Mouse (Mus musculus) hindbrain, postnatal 0 days (tissue): ENCODE data around the gene Nfia. TPM values are rescaled to one million over a fixed set of nuclear protein-coding genes. Genes with fewer than 3 reads are reported as not detected.

Experiments used
- ATAC-seq: fragments of 200-750 bp; cut with Nextera tagmentation; 2 replicates; pipeline ENCODE4 v1.8.0; 2017; ENCODE audit warnings: mild to moderate bottlenecking, moderate TSS enrichment, moderate library complexity
- DNase-seq: peaks from one replicate; pipeline ENCODE4 v3.0.0-alpha.2; 2015; ENCODE audit warnings: low spot score
- H3K27ac ChIP-seq: fragments of 300-500 bp; sonication (generic); 2 replicates; pipeline ENCODE4 v1.5.1; 2014; ENCODE audit warnings: mild to moderate bottlenecking
- H3K27me3 ChIP-seq: fragments of 300-500 bp; sonication (generic); 2 replicates; pipeline ENCODE4 v1.6.1; 2014; ENCODE audit warnings: low read length, mixed read lengths; ENCODE audit not compliant: insufficient read depth
- H3K36me3 ChIP-seq: fragments of 300-500 bp; sonication (generic); 2 replicates; pipeline ENCODE4 v1.6.1; 2014; ENCODE audit warnings: low read length, mixed read lengths; ENCODE audit not compliant: insufficient read depth
- H3K4me1 ChIP-seq: fragments of 300-500 bp; sonication (generic); 2 replicates; pipeline ENCODE4 v1.6.1; 2014; ENCODE audit warnings: antibody characterized with exemption, low read length, mixed read lengths; ENCODE audit not compliant: insufficient read depth
- H3K4me2 ChIP-seq: fragments of 300-500 bp; sonication (generic); 2 replicates; pipeline ENCODE4 v1.6.1; 2014; ENCODE audit warnings: low read depth, mild to moderate bottlenecking, low read length, moderate library complexity, mixed read lengths
- H3K4me3 ChIP-seq: fragments of 300-500 bp; sonication (generic); 2 replicates; pipeline ENCODE4 v1.5.1; 2014; ENCODE audit warnings: low read length
- H3K9ac ChIP-seq: fragments of 300-500 bp; sonication (generic); replicated peaks from 2 replicates; pipeline ENCODE4 v1.6.1; 2014; ENCODE audit warnings: mild to moderate bottlenecking, low read length, moderate library complexity, mixed read lengths
- H3K9me3 ChIP-seq: fragments of 300-500 bp; sonication (generic); 2 replicates; pipeline ENCODE4 v1.6.1; 2016; ENCODE audit warnings: low read length, mixed read lengths
- CTCF ChIP-seq: IDR thresholded peaks from 2 replicates; pipeline ENCODE4 v1.5.1; 2016; ENCODE audit warnings: antibody characterized with exemption, control low read depth, low read depth
- WGBS: fragments of 180-500 bp; shearing (Covaris S2); extraction: QIAGEN DNeasy Blood & Tissue Kit; methylation state at CpG from one replicate; pipeline ENCODE4 v1.1.7; 2014; 5-methylcytosine and 5-hydroxymethylcytosine counted together
- polyA plus RNA-seq: library from polyadenylated mRNA; unstranded; fragments of >200 nt; fragmentation: Nextera tagmentation; extraction: Ambion mirVana; gene quantifications from 2 replicates; pipeline ENCODE4 v1.2.1, GENCODE M21; 2015
- total RNA-seq: library from RNA; depleted of rRNA; stranded (reverse); fragments of >200 nt; gene quantifications from 2 replicates; pipeline ENCODE4 v1.2.3, GENCODE M21; 2014

The Nfia gene
- total and polyA plus RNA-seq, 2 experiments from 2014 or later: 71.0 to 97.2 TPM

- H3K36me3 ChIP-seq: no peaks in the 10 kb centered on the region
- DNase-seq (peak; percentile 87), ATAC-seq (peak; percentile 92)
- TF ChIP-seq CTCF: no peak
- peak overlapping the region; percentile 80 for H3K27ac ChIP-seq
- no peak overlapping the region for H3K9ac ChIP-seq
- no peaks in the 10 kb centered on the region for H3K9me3 ChIP-seq
- no peaks in the 10 kb centered on the region for H3K27me3 ChIP-seq
- H3K4me2 ChIP-seq: peak overlapping the region; percentile 45
- H3K4me1 ChIP-seq: peaks cover 24% of the 10 kb centered on the region
- 47% methylated on average over 27 of the region's 27 CpGs for WGBS
- 0 out of 2 replicates have a peak overlapping the region, but pooled peaks have one; percentile 11 for H3K4me3 ChIP-seq
These were observed 138.4 kb downstream of the Nfia start for GRCm38 (mm10) chr4:97910777-97911580.

GRCm38 (mm10) chr4:97911755-97912154 is 139.2 kb downstream of the Nfia start:
- TF ChIP-seq CTCF: no peak
- Histone ChIP-seq H3K9ac (no peak overlapping the region), H3K4me3 (no peak overlapping the region), H3K27ac (peak overlapping the region; percentile 80; the same call in 1 of the 2 replicates), H3K4me2 (no peak overlapping the region), H3K9me3 (no peaks in the 10 kb centered on the region), H3K4me1 (peaks cover 24% of the 10 kb centered on the region), H3K36me3 (no peaks in the 10 kb centered on the region), H3K27me3 (no peaks in the 10 kb centered on the region)
- WGBS: 64% methylated on average over 7 of the region's 7 CpGs
- no peak for ATAC-seq
- no peak for DNase-seq

DNA sequence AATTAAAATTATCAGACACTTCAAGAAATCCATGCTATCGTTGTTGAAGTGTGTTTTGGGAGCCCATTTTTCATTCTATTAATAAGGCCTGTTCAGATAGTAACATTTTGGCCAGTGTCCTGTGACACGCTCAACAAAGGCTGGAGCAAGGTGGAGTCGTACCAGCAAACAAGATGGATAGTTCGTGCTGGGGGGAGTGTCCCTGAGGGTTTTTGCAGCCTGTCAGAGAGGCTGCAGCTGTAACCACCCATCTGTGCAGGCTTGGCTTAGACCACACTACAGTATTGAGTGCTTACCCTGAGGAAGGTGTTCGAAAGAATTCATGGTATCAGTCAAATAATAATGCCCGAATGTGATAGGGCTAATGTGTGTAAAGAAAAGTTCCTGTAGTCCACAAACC is 139.6 kb downstream of the Nfia start:
- ATAC-seq: peak; percentile 57; the same call in 1 of the 2 replicates
- Histone ChIP-seq H3K9me3 (no peaks in the 10 kb centered on the region), H3K36me3 (no peaks in the 10 kb centered on the region), H3K4me1 (peaks cover 24% of the 10 kb centered on the region), H3K4me3 (no peak overlapping the region), H3K27me3 (no peaks in the 10 kb centered on the region), H3K9ac (no peak overlapping the region), H3K27ac (peak overlapping the region; percentile 80; the same call in 1 of the 2 replicates), H3K4me2 (no peak overlapping the region)
- 40% methylated on average over 6 of the region's 6 CpGs for WGBS
- TF ChIP-seq CTCF: no peak
- peak; percentile 64 for DNase-seq

- peak overlapping the region; percentile 80; the same call in 1 of the 2 replicates for H3K27ac ChIP-seq
- no peak overlapping the region for H3K9ac ChIP-seq
- no peaks in the 10 kb centered on the region for H3K27me3 ChIP-seq
- no peaks in the 10 kb centered on the region for H3K36me3 ChIP-seq
- no peak for TF ChIP-seq CTCF
- peaks cover 24% of the 10 kb centered on the region for H3K4me1 ChIP-seq
- no peak overlapping the region for H3K4me3 ChIP-seq
- DNase-seq (no peak), ATAC-seq (no peak)
- no peaks in the 10 kb centered on the region for H3K9me3 ChIP-seq
- 92% methylated on average over 11 of the region's 11 CpGs for WGBS
- no peak overlapping the region for H3K4me2 ChIP-seq
These were observed 140.0 kb downstream of the Nfia start for GRCm38 (mm10) chr4:97912560-97912959.

DNA sequence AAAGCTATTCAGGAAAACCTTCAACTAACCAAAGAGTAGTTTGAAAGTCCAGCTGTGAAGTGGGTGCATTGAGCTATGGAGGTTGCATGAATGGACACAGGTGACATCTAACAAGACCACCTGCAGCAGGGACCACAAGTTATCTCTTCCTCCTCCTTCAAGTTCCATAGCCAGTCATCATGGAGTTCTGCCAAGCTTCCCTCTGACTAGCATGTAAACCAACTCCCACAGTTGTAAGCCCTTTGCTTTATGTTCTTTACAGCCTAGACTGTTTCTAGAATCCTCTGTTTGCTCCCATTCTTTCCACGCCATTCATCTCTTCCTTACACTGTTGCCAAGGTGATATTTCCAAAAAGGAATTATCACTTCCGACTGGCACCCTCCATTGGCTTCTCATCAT is 141.8 kb downstream of the Nfia start:
- H3K9me3 ChIP-seq: no peaks in the 10 kb centered on the region
- H3K36me3 ChIP-seq: no peaks in the 10 kb centered on the region
- H3K4me2 ChIP-seq: no peak overlapping the region
- 54% methylated on average over 2 of the region's 2 CpGs for WGBS
- no peak overlapping the region for H3K9ac ChIP-seq
- TF ChIP-seq CTCF: no peak
- no peak for DNase-seq
- H3K4me3 ChIP-seq: no peak overlapping the region
- H3K27me3 ChIP-seq: no peaks in the 10 kb centered on the region
- no peak for ATAC-seq
- peaks cover 18% of the 10 kb centered on the region for H3K4me1 ChIP-seq
- H3K27ac ChIP-seq: no peak overlapping the region

DNA sequence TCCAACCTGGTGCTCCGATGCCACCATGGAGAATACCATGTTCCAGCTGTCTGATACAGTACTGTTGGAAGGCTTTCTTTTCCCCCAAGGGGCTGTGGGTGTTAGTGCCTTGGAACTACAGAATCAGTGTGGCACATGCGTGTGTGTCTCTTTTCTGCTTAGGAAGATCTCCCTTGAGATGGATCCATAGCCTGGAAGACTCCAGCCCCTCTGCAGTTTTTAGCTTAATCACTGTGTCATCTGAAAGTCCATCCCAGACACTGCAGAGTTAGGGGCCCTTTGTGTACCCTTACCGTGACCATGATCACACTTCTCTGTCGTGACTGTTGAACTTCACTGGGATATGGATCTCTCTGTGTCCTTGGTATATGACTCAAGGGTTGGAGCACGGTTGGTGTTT is 142.2 kb downstream of the Nfia start:
- Histone ChIP-seq H3K4me3 (no peak overlapping the region), H3K36me3 (no peaks in the 10 kb centered on the region), H3K27me3 (no peaks in the 10 kb centered on the region), H3K27ac (no peak overlapping the region), H3K4me1 (peaks cover 17% of the 10 kb centered on the region), H3K9ac (no peak overlapping the region), H3K9me3 (no peaks in the 10 kb centered on the region), H3K4me2 (no peak overlapping the region)
- TF ChIP-seq CTCF: no peak
- WGBS: 78% methylated on average over 5 of the region's 5 CpGs
- ATAC-seq (no peak), DNase-seq (no peak)

DNA sequence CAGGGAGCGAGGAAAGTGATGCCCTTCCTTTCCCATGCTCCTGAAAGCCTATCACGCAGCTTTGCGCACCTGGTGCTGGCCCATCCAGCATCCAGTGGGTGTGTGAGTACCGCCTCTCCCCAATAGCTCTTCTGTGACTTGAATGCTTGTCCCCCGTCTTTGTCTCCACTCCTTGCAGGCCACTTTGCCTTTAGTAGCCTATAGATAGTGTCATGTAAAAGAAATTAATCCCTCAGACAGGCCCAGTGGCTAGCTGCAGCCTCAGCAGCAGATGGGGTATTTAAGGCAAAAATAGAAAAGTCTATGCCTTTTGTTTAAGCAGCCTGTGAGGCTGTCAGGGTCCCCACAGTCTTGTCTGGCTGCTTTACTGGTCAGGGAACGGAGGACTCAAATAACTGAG is 145.0 kb downstream of the Nfia start:
- Histone ChIP-seq H3K4me2 (no peak overlapping the region), H3K36me3 (no peaks in the 10 kb centered on the region), H3K4me1 (peaks cover 16% of the 10 kb centered on the region), H3K27ac (peak overlapping the region; percentile 62), H3K4me3 (no peak overlapping the region), H3K27me3 (no peaks in the 10 kb centered on the region), H3K9me3 (no peaks in the 10 kb centered on the region), H3K9ac (no peak overlapping the region)
- ATAC-seq (no peak), DNase-seq (no peak)
- 51% methylated on average over 6 of the region's 6 CpGs for WGBS
- no peak for TF ChIP-seq CTCF
